ENCODE assay signal across 17 mouse cellular contexts in the genomic region with DNA sequence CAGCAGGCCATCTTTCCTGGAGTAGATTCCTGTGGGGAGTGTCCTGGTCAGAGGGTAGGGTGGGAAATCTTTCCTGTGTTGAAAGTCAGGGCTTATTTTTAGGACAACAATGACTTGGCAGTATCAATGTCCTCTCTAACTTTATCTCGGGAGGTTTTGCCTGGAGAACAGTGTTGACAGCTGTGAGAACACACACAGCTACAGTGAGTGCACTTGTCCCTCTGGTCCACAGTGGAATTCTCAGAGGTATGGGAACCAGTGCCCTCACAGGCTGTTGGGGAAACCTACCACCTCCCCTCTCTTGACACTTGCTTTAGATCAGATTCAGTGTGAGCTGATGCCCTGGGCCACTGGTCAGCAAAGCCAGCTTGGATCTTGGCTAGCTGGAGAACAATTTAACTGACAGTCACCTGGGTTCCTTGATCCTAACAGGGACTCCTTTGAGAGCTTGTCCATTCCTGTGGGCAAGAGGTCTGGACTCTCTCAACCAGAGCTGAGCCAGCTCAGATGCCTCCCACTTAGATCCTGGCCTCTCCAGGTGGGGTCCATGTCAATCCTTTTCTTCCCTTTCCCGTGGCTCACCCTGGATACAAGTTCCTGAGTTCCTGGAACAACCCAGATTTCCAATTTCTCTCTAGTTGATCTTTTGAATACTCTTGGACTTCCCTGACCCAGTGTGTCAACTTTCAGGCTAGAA.
DNase-seq lines count a peak whose midpoint lies in the region; ATAC-seq and TF ChIP-seq lines count a peak whose summit lies in the region.
"Had no signal": no experiment of that assay in that cellular context is flagged by ENCODE, and none has a peak within 500 bp of the region (broad histone marks: within the 10 kb centered on the region; RNA-seq: fewer than 3 reads in every experiment).

No protein-coding gene starts in this region.

- TF ChIP-seq EP300 in heart, adult 2 months (IDR thresholded peaks at IDR 0.05; ENCODE audit: insufficient read depth, low read depth, low read length) = peak; percentile 79

- no peak overlapping the region for H3K4me2 ChIP-seq in kidney, embryonic 16.5 days (replicated peaks; ENCODE audit: low read depth, low read length)
- H3K4me2 ChIP-seq in midbrain, postnatal 0 days (ENCODE audit: low read depth, low read length, poor library complexity, severe bottlenecking) = no peak overlapping the region
- no peak overlapping the region for H3K4me2 ChIP-seq in midbrain, embryonic 16.5 days (ENCODE audit: low read length)
- H3K4me2 ChIP-seq: embryonic facial prominence, embryonic 15.5 days; limb, embryonic 12.5 days; neural tube, embryonic 15.5 days had no signal

- no peaks in the 10 kb centered on the region; the same call in 1 of the 2 replicates for H3K79me2 ChIP-seq in heart, adult 2 months (replicated peaks; ENCODE audit: control insufficient read depth, insufficient read depth, low read length)

- TF ChIP-seq CTCF in heart, adult 2 months (IDR thresholded peaks at IDR 0.05) = no peak
- no peak for TF ChIP-seq CTCF in midbrain, postnatal 0 days (IDR thresholded peaks at IDR 0.05)

- intact Hi-C loops in heart, adult 2 months (cut with DNase I) = loop anchor here (5.0 kb wide), 3 partner anchors 32 to 67 kb away; no protein-coding TSS in a partner anchor
- intact Hi-C loops in heart, postnatal 14 days (cut with DNase I) = loop anchor here (2.0 to 5.0 kb wide), 2 partner anchors 19 to 77 kb away; a partner anchor contains a TSS

- peak overlapping the region; percentile 43; the same call in 1 of the 2 replicates for H3K27ac ChIP-seq in kidney, embryonic 16.5 days (ENCODE audit: low read length)
- H3K27ac ChIP-seq in heart, adult 2 months = peak overlapping the region; percentile 87
- no peak overlapping the region for H3K27ac ChIP-seq in midbrain, postnatal 0 days (ENCODE audit: low read depth, low read length)
- no peak overlapping the region for H3K27ac ChIP-seq in midbrain, embryonic 16.5 days (ENCODE audit: low read length)
- H3K27ac ChIP-seq: embryonic facial prominence, embryonic 15.5 days; limb, embryonic 12.5 days; neural tube, embryonic 15.5 days had no signal

- no peaks in the 10 kb centered on the region for H3K9me3 ChIP-seq in kidney, embryonic 16.5 days (ENCODE audit: low read length)
- H3K9me3 ChIP-seq in midbrain, postnatal 0 days (ENCODE audit: low read length) = no peaks in the 10 kb centered on the region
- no peaks in the 10 kb centered on the region for H3K9me3 ChIP-seq in midbrain, embryonic 16.5 days (replicated peaks; ENCODE audit: control insufficient read depth, low read length, poor library complexity, severe bottlenecking)
- H3K9me3 ChIP-seq: embryonic facial prominence, embryonic 15.5 days; limb, embryonic 12.5 days; neural tube, embryonic 15.5 days had no signal

- WGBS in kidney, embryonic 16.5 days = 32% methylated on average over 2 of the region's 2 CpGs
- 20% methylated on average over 2 of the region's 2 CpGs for WGBS in heart, adult 2 months
- WGBS in midbrain, postnatal 0 days = 78% methylated on average over 2 of the region's 2 CpGs
- 65% methylated on average over 2 of the region's 2 CpGs for WGBS in midbrain, embryonic 16.5 days

- H3K9ac ChIP-seq in kidney, embryonic 16.5 days (replicated peaks; ENCODE audit: low read length) = no peak overlapping the region
- H3K9ac ChIP-seq in heart, adult 2 months (ENCODE audit: low read depth, low read length) = peak overlapping the region; percentile 45; the same call in 1 of the 2 replicates
- no peak overlapping the region for H3K9ac ChIP-seq in midbrain, postnatal 0 days (replicated peaks; ENCODE audit: low read length, poor library complexity, severe bottlenecking)
- H3K9ac ChIP-seq in midbrain, embryonic 16.5 days (ENCODE audit: low read depth, low read length) = no peak overlapping the region
- H3K9ac ChIP-seq: embryonic facial prominence, embryonic 15.5 days; limb, embryonic 12.5 days; neural tube, embryonic 15.5 days had no signal

- DNase-seq in kidney, postnatal 14 days = no peak
- peak; percentile 57 to 69 for DNase-seq in heart, adult 2 months
- DNase-seq in heart, postnatal 14 days = peak; percentile 38 to 54
- DNase-seq in lung, postnatal 14 days = peak; percentile 29
- no peak for DNase-seq in midbrain, postnatal 0 days (ENCODE audit: low spot score)
- DNase-seq in thymus, postnatal 14 days = no peak
- DNase-seq: cerebellum, postnatal 36 days; gastrocnemius, postnatal 36 days; layer of hippocampus, adult 9-11 months; midbrain, embryonic 14.5 days; thymus, postnatal 25 days had no signal

- no peaks in the 10 kb centered on the region for H3K27me3 ChIP-seq in kidney, embryonic 16.5 days (ENCODE audit: insufficient read depth, low read length)
- no peaks in the 10 kb centered on the region for H3K27me3 ChIP-seq in heart, adult 2 months (ENCODE audit: control insufficient read depth, insufficient read depth, low read length)
- no peaks in the 10 kb centered on the region for H3K27me3 ChIP-seq in midbrain, postnatal 0 days (ENCODE audit: insufficient read depth, low read length)
- no peaks in the 10 kb centered on the region for H3K27me3 ChIP-seq in midbrain, embryonic 16.5 days (ENCODE audit: control insufficient read depth, insufficient read depth, low read depth, low read length)
- H3K27me3 ChIP-seq: embryonic facial prominence, embryonic 15.5 days; limb, embryonic 12.5 days; neural tube, embryonic 15.5 days had no signal

- no peak for ATAC-seq in kidney, embryonic 16.5 days (ENCODE audit: low FRiP score, low TSS enrichment)
- ATAC-seq in midbrain, postnatal 0 days (ENCODE audit: low FRiP score) = no peak
- ATAC-seq in midbrain, embryonic 16.5 days = no peak
- ATAC-seq: forebrain, embryonic 16.5 days had no signal

- H3K36me3 ChIP-seq in kidney, embryonic 16.5 days (ENCODE audit: insufficient read depth, low read length) = no peaks in the 10 kb centered on the region
- H3K36me3 ChIP-seq in heart, adult 2 months (ENCODE audit: control insufficient read depth, insufficient read depth, low read length) = peaks cover 11% of the 10 kb centered on the region
- H3K36me3 ChIP-seq in midbrain, postnatal 0 days (ENCODE audit: insufficient read depth, low read length) = no peaks in the 10 kb centered on the region
- H3K36me3 ChIP-seq in midbrain, embryonic 16.5 days (ENCODE audit: control insufficient read depth, insufficient read depth, low read length) = no peaks in the 10 kb centered on the region
- H3K36me3 ChIP-seq: embryonic facial prominence, embryonic 15.5 days; limb, embryonic 12.5 days; neural tube, embryonic 15.5 days had no signal

- H3K4me1 ChIP-seq in kidney, embryonic 16.5 days (ENCODE audit: insufficient read depth, low read length) = peaks cover 26% of the 10 kb centered on the region
- peaks cover 39% of the 10 kb centered on the region for H3K4me1 ChIP-seq in heart, adult 2 months (ENCODE audit: control insufficient read depth, insufficient read depth, low read length)
- H3K4me1 ChIP-seq in midbrain, postnatal 0 days (ENCODE audit: insufficient read depth, low read length) = no peaks in the 10 kb centered on the region
- H3K4me1 ChIP-seq in midbrain, embryonic 16.5 days (ENCODE audit: control insufficient read depth, insufficient read depth, low read length) = no peaks in the 10 kb centered on the region
- H3K4me1 ChIP-seq: neural tube, embryonic 15.5 days had no signal

- no peak overlapping the region for H3K4me3 ChIP-seq in kidney, embryonic 16.5 days (ENCODE audit: low read length)
- no peak overlapping the region for H3K4me3 ChIP-seq in heart, adult 2 months
- H3K4me3 ChIP-seq in midbrain, postnatal 0 days (ENCODE audit: low read depth, low read length) = no peak overlapping the region
- no peak overlapping the region for H3K4me3 ChIP-seq in midbrain, embryonic 16.5 days (ENCODE audit: low read depth, low read length)
- H3K4me3 ChIP-seq: embryonic facial prominence, embryonic 15.5 days; limb, embryonic 12.5 days; neural tube, embryonic 15.5 days had no signal

- TF ChIP-seq POLR2A in heart, adult 2 months (IDR thresholded peaks at IDR 0.05; ENCODE audit: insufficient read depth, low read depth, low read length) = peak; percentile 44; the same call in 1 of the 2 replicates

Comparison
In these comparisons a context has a peak if more than half of its experiments do, and no peak if none do; other contexts are left out.
1. H3K27ac ChIP-seq: peak in kidney, embryonic 16.5 days (single experiment) and heart, adult 2 months (single experiment); none in midbrain, postnatal 0 days (single experiment) and midbrain, embryonic 16.5 days (single experiment).
2. DNase-seq: peak in heart, adult 2 months (2 of 2), heart, postnatal 14 days (2 of 2) and lung, postnatal 14 days (single experiment); none in kidney, postnatal 14 days (single experiment), midbrain, postnatal 0 days (single experiment) and thymus, postnatal 14 days (single experiment).